Mouse (Mus musculus) lung, postnatal 0 days (tissue): ENCODE data around the gene Tcf7. TPM values are rescaled to one million over a fixed set of nuclear protein-coding genes. Genes with fewer than 3 reads are reported as not detected.

Experiments used
- ATAC-seq: fragments of 200-750 bp; cut with Nextera tagmentation; 2 replicates; pipeline ENCODE4 v1.8.0; 2017; ENCODE audit warnings: moderate library complexity
- DNase-seq: peaks from one replicate; pipeline ENCODE4 v3.0.0-alpha.2; 2016; ENCODE audit warnings: low spot score
- H3K27ac ChIP-seq: fragments of 300-500 bp; sonication (generic); 2 replicates; pipeline ENCODE4 v1.5.1; 2014; ENCODE audit warnings: antibody characterized with exemption, mild to moderate bottlenecking, low read length, mixed read lengths
- H3K27me3 ChIP-seq: fragments of 300-500 bp; sonication (generic); replicated peaks from 2 replicates; pipeline ENCODE4 v1.6.1; 2014; ENCODE audit warnings: low read length, mixed read lengths; ENCODE audit not compliant: insufficient read depth
- H3K36me3 ChIP-seq: fragments of 300-500 bp; sonication (generic); 2 replicates; pipeline ENCODE4 v1.6.1; 2014; ENCODE audit warnings: low read length, mixed read lengths; ENCODE audit not compliant: insufficient read depth
- H3K4me1 ChIP-seq: fragments of 300-500 bp; sonication (generic); 2 replicates; pipeline ENCODE4 v1.6.1; 2014; ENCODE audit warnings: antibody characterized with exemption, low read depth, low read length, mixed read lengths; ENCODE audit not compliant: insufficient read depth
- H3K4me2 ChIP-seq: fragments of 300-500 bp; sonication (generic); replicated peaks from 2 replicates; pipeline ENCODE4 v1.6.1; 2014; ENCODE audit warnings: low read depth, mild to moderate bottlenecking, low read length, moderate library complexity, mixed read lengths
- H3K4me3 ChIP-seq: fragments of 300-500 bp; sonication (generic); 2 replicates; pipeline ENCODE4 v1.5.1; 2014; ENCODE audit warnings: low read depth, low read length
- H3K9ac ChIP-seq: fragments of 300-500 bp; sonication (generic); replicated peaks from 2 replicates; pipeline ENCODE4 v1.6.1; 2014; ENCODE audit warnings: low read depth, mild to moderate bottlenecking
- H3K9me3 ChIP-seq: fragments of 300-500 bp; sonication (generic); 2 replicates; pipeline ENCODE4 v1.6.1; 2016; ENCODE audit warnings: low read length, mixed read lengths
- CTCF ChIP-seq: IDR thresholded peaks from 2 replicates; pipeline ENCODE4 v1.5.1; 2016; ENCODE audit warnings: antibody characterized with exemption, mild to moderate bottlenecking
- EP300 ChIP-seq: IDR thresholded peaks from 2 replicates; pipeline ENCODE4 v1.6.1; 2016; ENCODE audit warnings: antibody characterized with exemption, mild to moderate bottlenecking, control low read depth
- WGBS: fragments of 180-500 bp; shearing (Covaris S2); extraction: QIAGEN DNeasy Blood & Tissue Kit; methylation state at CpG from one replicate; pipeline ENCODE4 v1.1.7; 2014; 5-methylcytosine and 5-hydroxymethylcytosine counted together
- polyA plus RNA-seq: library from polyadenylated mRNA; unstranded; fragments of >200 nt; fragmentation: Nextera tagmentation; extraction: Ambion mirVana; gene quantifications from 2 replicates; pipeline ENCODE4 v1.2.1, GENCODE M21; 2015

Tcf7 gene
- polyA plus RNA-seq, 1 experiment from 2014 or later = 14.7 TPM

- peak; percentile 81 for DNase-seq
- TF ChIP-seq EP300 (no peak), CTCF (peak; percentile 87)
- H3K9ac ChIP-seq = no peak overlapping the region
- WGBS = 41% methylated on average over 5 of the region's 5 CpGs
- peaks cover 10% of the 10 kb centered on the region; the same call in 1 of the 2 replicates for H3K4me1 ChIP-seq
- no peaks in the 10 kb centered on the region for H3K9me3 ChIP-seq
- no peaks in the 10 kb centered on the region for H3K27me3 ChIP-seq
- H3K36me3 ChIP-seq = no peaks in the 10 kb centered on the region
- H3K4me3 ChIP-seq = no peak overlapping the region
- no peak overlapping the region for H3K27ac ChIP-seq
- H3K4me2 ChIP-seq = no peak overlapping the region
- peak; percentile 77 for ATAC-seq
Observed at GRCm38 (mm10) chr11:52261937-52262336, 20.9 kb downstream of the Tcf7 start.

- no peak overlapping the region for H3K9ac ChIP-seq
- TF ChIP-seq CTCF (no peak), EP300 (no peak)
- ATAC-seq (no peak), DNase-seq (no peak)
- H3K36me3 ChIP-seq = no peaks in the 10 kb centered on the region
- WGBS = 78% methylated on average over 4 of the region's 4 CpGs
- no peak overlapping the region for H3K4me3 ChIP-seq
- H3K27ac ChIP-seq = no peak overlapping the region
- no peaks in the 10 kb centered on the region for H3K27me3 ChIP-seq
- peaks cover 10% of the 10 kb centered on the region; the same call in 1 of the 2 replicates for H3K4me1 ChIP-seq
- no peak overlapping the region for H3K4me2 ChIP-seq
- H3K9me3 ChIP-seq = no peaks in the 10 kb centered on the region
Observed at GRCm38 (mm10) chr11:52260878-52261277, 21.9 kb downstream of the Tcf7 start.

- no peak overlapping the region for H3K4me2 ChIP-seq
- ATAC-seq (no peak), DNase-seq (no peak)
- 75% methylated on average over 4 of the region's 5 CpGs for WGBS
- peaks cover 2% of the 10 kb centered on the region; the same call in 1 of the 2 replicates for H3K4me1 ChIP-seq
- H3K27me3 ChIP-seq = no peaks in the 10 kb centered on the region
- no peaks in the 10 kb centered on the region for H3K36me3 ChIP-seq
- no peak for TF ChIP-seq CTCF
- TF ChIP-seq EP300 = no peak
- H3K4me3 ChIP-seq = no peak overlapping the region
- no peak overlapping the region for H3K27ac ChIP-seq
- no peak overlapping the region for H3K9ac ChIP-seq
- H3K9me3 ChIP-seq = no peaks in the 10 kb centered on the region
Observed at GRCm38 (mm10) chr11:52258711-52259110, 24.1 kb downstream of the Tcf7 start.

DNA sequence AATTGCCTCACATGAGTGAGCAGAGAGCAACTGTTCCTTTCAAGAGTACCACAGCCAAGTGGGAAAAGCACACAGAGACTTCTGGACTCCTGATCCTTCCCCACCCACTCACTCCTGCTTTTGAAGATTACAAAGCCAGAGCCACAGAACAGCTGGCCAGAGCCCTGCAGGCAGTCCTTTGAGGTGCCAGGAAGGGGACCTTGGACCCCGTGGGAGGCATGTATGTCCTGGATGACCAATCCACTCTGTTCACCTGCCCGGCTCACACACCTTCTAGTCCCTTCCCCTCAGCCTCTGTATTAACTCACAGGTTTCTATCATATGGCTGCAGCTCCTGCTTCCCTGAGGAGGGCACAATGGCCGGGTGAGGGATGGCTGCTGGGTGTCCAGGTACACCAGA, 25.4 kb downstream of the Tcf7 start:
- Histone ChIP-seq H3K4me1 (peaks cover 5% of the 10 kb centered on the region; the same call in 1 of the 2 replicates), H3K4me2 (no peak overlapping the region), H3K27ac (no peak overlapping the region), H3K36me3 (peaks cover 3% of the 10 kb centered on the region; the same call in 1 of the 2 replicates), H3K9me3 (no peaks in the 10 kb centered on the region), H3K9ac (no peak overlapping the region), H3K27me3 (no peaks in the 10 kb centered on the region), H3K4me3 (no peak overlapping the region)
- TF ChIP-seq CTCF = no peak
- no peak for TF ChIP-seq EP300
- ATAC-seq (no peak), DNase-seq (no peak)
- WGBS = 84% methylated on average over 3 of the region's 3 CpGs

DNA sequence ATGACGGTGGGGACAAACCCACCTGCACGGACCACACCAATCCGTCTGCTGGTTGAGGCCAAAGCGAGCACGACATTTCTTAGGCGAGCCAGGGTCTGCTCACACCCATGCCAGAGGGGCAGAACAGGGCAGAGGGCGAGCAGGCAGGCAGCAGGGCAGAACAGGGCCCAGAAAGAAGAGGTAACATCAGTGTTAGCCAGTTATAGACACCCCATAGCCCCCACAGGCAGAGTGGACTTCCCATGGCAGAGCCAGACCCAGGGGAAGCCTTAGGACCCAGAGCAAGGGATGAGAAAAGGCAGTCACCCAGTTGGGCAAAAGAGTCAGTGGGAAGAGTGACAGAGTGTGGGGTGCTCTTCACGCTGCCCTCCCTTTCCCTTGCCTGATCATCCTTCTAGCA, 27.7 kb downstream of the Tcf7 start:
- DNase-seq (no peak), ATAC-seq (no peak)
- H3K27me3 ChIP-seq = no peaks in the 10 kb centered on the region
- H3K4me3 ChIP-seq = no peak overlapping the region
- no peak overlapping the region for H3K27ac ChIP-seq
- H3K9ac ChIP-seq = no peak overlapping the region
- WGBS = 89% methylated on average over 8 of the region's 8 CpGs
- no peak for TF ChIP-seq EP300
- no peak for TF ChIP-seq CTCF
- H3K9me3 ChIP-seq = no peaks in the 10 kb centered on the region
- H3K36me3 ChIP-seq = peaks cover 3% of the 10 kb centered on the region; the same call in 1 of the 2 replicates
- H3K4me1 ChIP-seq = peaks cover 5% of the 10 kb centered on the region; the same call in 1 of the 2 replicates
- H3K4me2 ChIP-seq = no peak overlapping the region

GRCm38 (mm10) chr11:52253674-52254375, 29.0 kb downstream of the Tcf7 start:
- Histone ChIP-seq H3K27ac (peak overlapping the region; percentile 64), H3K36me3 (peaks cover 3% of the 10 kb centered on the region; the same call in 1 of the 2 replicates), H3K4me3 (no peak overlapping the region), H3K9ac (no peak overlapping the region), H3K4me1 (peaks cover 5% of the 10 kb centered on the region; the same call in 1 of the 2 replicates), H3K27me3 (no peaks in the 10 kb centered on the region), H3K9me3 (no peaks in the 10 kb centered on the region), H3K4me2 (no peak overlapping the region)
- peak; percentile 95 for TF ChIP-seq CTCF
- no peak for TF ChIP-seq EP300
- DNase-seq = peak; percentile 78
- WGBS = 64% methylated on average over 11 of the region's 11 CpGs
- ATAC-seq = peak; percentile 78
